In genomic region chr3:63296411-63296810, GRCm38 (mm10) we compare ENCODE assay signal across 9 mouse cellular contexts. TPM values are rescaled to one million over a fixed set of nuclear protein-coding genes. Genes with fewer than 3 reads are reported as not detected.
DNase-seq lines count a peak whose midpoint lies in the region; ATAC-seq and TF ChIP-seq lines count a peak whose summit lies in the region.
"Had no signal": no experiment of that assay in that cellular context is flagged by ENCODE, and none has a peak within 500 bp of the region (broad histone marks: within the 10 kb centered on the region; RNA-seq: fewer than 3 reads in every experiment).

No protein-coding gene starts in this region.

- no peak for ATAC-seq in lung, postnatal 0 days
- no peak for ATAC-seq in CD4-positive, CD25-positive, alpha-beta regulatory T cell, adult 4 months

- H3K4me1 ChIP-seq in heart, embryonic 10.5 days = peaks cover 8% of the 10 kb centered on the region
- H3K4me1 ChIP-seq in lung, postnatal 0 days (ENCODE audit: insufficient read depth, low read depth, low read length) = no peaks in the 10 kb centered on the region

- no peak for TF ChIP-seq EP300 in lung, postnatal 0 days (IDR thresholded peaks at IDR 0.05)

- DNase-seq in cerebellum, postnatal 10 days = peak; percentile 11 to 13
- DNase-seq in cerebellum, adult 9-11 months = no peak
- peak; percentile 3 for DNase-seq in adrenal gland, postnatal 25 days
- no peak for DNase-seq in heart, embryonic 10.5 days (ENCODE audit: low spot score)
- DNase-seq in kidney, adult 9 months = peak; percentile 54
- peak; percentile 16 for DNase-seq in lung, postnatal 0 days (ENCODE audit: low spot score)
- peak; percentile 29 for DNase-seq in telencephalon, adult 2 months (ENCODE audit: low read depth, low spot score)

- 0 out of 2 replicates have a peak overlapping the region, but pooled peaks have one; percentile 43 for H3K9ac ChIP-seq in lung, postnatal 0 days (replicated peaks; ENCODE audit: low read depth)

- no peaks in the 10 kb centered on the region for H3K27me3 ChIP-seq in heart, embryonic 10.5 days (ENCODE audit: insufficient read depth, poor library complexity, severe bottlenecking)
- H3K27me3 ChIP-seq in lung, postnatal 0 days (replicated peaks; ENCODE audit: insufficient read depth, low read length) = no peaks in the 10 kb centered on the region; the same call in 1 of the 2 replicates

- peak overlapping the region; percentile 90 for H3K4me2 ChIP-seq in lung, postnatal 0 days (replicated peaks; ENCODE audit: low read depth, low read length)

- TF ChIP-seq CTCF in lung, postnatal 0 days (IDR thresholded peaks at IDR 0.05) = no peak

- peak overlapping the region; percentile 91; the same call in 1 of the 2 replicates for H3K27ac ChIP-seq in heart, embryonic 10.5 days
- H3K27ac ChIP-seq in lung, postnatal 0 days (ENCODE audit: low read length) = 0 out of 2 replicates have a peak overlapping the region, but pooled peaks have one; percentile 76

- peak overlapping the region; percentile 78 for H3K4me3 ChIP-seq in heart, embryonic 10.5 days
- H3K4me3 ChIP-seq in lung, postnatal 0 days (ENCODE audit: low read depth, low read length) = peak overlapping the region; percentile 56

- H3K9me3 ChIP-seq in heart, embryonic 10.5 days = no peaks in the 10 kb centered on the region
- no peaks in the 10 kb centered on the region for H3K9me3 ChIP-seq in lung, postnatal 0 days (ENCODE audit: low read length)

- H3K36me3 ChIP-seq in heart, embryonic 10.5 days = no peaks in the 10 kb centered on the region
- H3K36me3 ChIP-seq in lung, postnatal 0 days (ENCODE audit: insufficient read depth, low read length) = no peaks in the 10 kb centered on the region

- WGBS in heart, embryonic 10.5 days = 5% methylated on average over 12 of the region's 12 CpGs
- WGBS in lung, postnatal 0 days = 14% methylated on average over 12 of the region's 12 CpGs

RNA-seq across cellular contexts. Expression of gene Mme, which starts 55.1 kb away (rescaled TPM):
- total RNA-seq in adrenal gland, postnatal 25 days (2021) = 24.1 and 26.4 TPM in 2 replicates
- 11.4 and 11.8 TPM in 2 replicates for polyA plus RNA-seq in heart, embryonic 10.5 days (2016; fragmentation: Nextera tagmentation; extraction: Ambion mirVana)
- 14.2 and 16.5 TPM in 2 replicates for polyA plus RNA-seq in lung, postnatal 0 days (2015; fragmentation: Nextera tagmentation; extraction: Ambion mirVana)
- polyA plus RNA-seq in CD4-positive, CD25-positive, alpha-beta regulatory T cell, adult 4 months (2017; shearing (Covaris generic)) = not detected
- total RNA-seq: neutrophil, adult 5-6 weeks had no signal

Comparison
In these comparisons a context has a peak if more than half of its experiments do, and no peak if none do; other contexts are left out.
1. DNase-seq: peak in cerebellum, postnatal 10 days (2 of 2), adrenal gland, postnatal 25 days (single experiment), kidney, adult 9 months (single experiment), lung, postnatal 0 days (single experiment) and telencephalon, adult 2 months (single experiment); none in cerebellum, adult 9-11 months (single experiment) and heart, embryonic 10.5 days (single experiment).
2. RNA of gene Mme, which starts 55.1 kb away (polyA plus RNA-seq): 14.2 to 16.5 TPM in lung, postnatal 0 days and 11.4 to 11.8 TPM in heart, embryonic 10.5 days; not detected in CD4-positive, CD25-positive, alpha-beta regulatory T cell, adult 4 months; every median in the first group is over 10 times any median in the second.